Mouse (Mus musculus) testis, adult 2 months (tissue): ENCODE results near the gene Tas2r143.

ENCODE experiments used
- CTCF ChIP-seq: fragments of 200-500 bp; IDR thresholded peaks from 2 replicates; pipeline ENCODE4 v1.5.1; 2012; ENCODE audit warnings: low read depth, mild to moderate bottlenecking, inconsistent platforms, low read length, moderate library complexity; ENCODE audit not compliant: control insufficient read depth, insufficient read depth, insufficient replicate concordance
- POLR2A ChIP-seq: fragments of 200-500 bp; IDR thresholded peaks from 2 replicates; pipeline ENCODE4 v1.6.1; 2012; ENCODE audit warnings: low read depth, mild to moderate bottlenecking, inconsistent platforms, low read length, moderate library complexity; ENCODE audit not compliant: control insufficient read depth

- TF ChIP-seq CTCF (no peak), POLR2A (no peak)
These were observed 47.3 kb downstream of the Tas2r143 start for GRCm38 (mm10) chr6:42447381-42447780.
